Mouse (Mus musculus): ENCODE data around the gene Nudt3. TPM values are rescaled to one million over a fixed set of nuclear protein-coding genes. Genes with fewer than 3 reads are reported as not detected.

Gene Nudt3
- polyA plus RNA-seq, 1 experiment from 2014 or later = 238 TPM

DNA sequence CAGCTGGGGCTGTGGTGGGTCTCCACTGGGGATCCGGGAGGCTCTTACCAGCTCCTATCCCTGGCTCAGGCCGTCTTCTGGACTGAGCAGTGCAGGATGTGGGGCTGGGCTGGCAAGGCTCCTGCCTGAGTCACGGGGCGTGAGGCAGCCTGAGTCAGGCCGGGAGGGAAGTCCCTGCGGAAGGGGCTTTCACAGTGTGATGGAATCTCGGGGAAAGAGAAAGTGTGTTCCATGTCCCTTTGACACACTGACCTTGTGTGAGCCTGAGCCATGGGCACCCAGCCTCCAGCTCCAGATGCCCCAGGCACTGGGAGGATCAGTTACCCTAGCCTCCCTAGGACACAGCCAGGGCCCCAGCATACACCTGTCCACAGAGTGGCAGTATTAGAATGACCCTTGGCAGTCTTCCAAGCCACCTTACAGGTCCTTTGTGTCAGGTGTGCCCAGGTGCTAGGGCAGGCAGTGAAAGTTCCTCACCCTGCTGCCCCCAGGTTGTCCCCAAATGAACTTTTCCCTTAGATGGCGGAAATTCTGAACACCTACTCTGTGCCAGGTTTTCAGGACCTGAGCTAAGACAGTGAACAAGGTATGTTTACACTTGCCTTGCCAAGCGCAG is 75.9 kb downstream of the Nudt3 start:
- Histone ChIP-seq H3K9me3 (no peaks in the 10 kb centered on the region), H3K4me1 (replicated peaks) (peaks cover 13% of the 10 kb centered on the region), H3K9ac (no peak overlapping the region), H3K27me3 (no peaks in the 10 kb centered on the region), H3K4me2 (no peak overlapping the region), H3K27ac (replicated peaks) (no peak overlapping the region), H3K36me3 (no peaks in the 10 kb centered on the region), H3K4me3 (no peak overlapping the region)
- ATAC-seq (ENCODE audit: low read depth) = no peak
- WGBS = 77% methylated on average over 9 of the region's 9 CpGs

DNA sequence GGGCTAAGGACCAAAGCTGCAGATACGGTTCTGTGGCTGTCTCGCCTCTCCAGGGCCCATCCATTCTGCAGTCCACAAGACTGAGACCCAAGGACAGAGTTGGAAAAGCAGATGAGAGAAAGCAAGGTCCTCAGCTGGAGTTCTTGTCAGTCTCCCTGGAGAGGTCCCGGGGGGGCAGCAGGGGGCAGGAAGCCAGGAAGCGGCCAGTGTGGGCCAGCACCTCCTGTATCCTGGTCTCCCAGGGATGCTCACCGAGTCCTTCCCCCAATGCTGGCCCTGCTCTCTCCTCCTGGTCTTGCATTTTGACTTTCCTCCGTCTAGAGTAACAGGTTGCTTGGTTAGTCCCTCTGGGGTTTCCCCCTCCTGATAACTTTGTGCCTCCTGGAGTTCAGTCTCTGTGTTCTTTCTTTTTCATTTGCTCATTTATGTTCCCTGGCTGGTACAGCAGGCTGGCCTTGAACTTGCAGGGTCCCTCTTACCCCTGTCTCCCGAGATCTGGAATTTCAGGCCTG is 76.7 kb downstream of the Nudt3 start:
- H3K9ac ChIP-seq = no peak overlapping the region
- no peak for ATAC-seq (ENCODE audit: low read depth)
- H3K4me2 ChIP-seq = no peak overlapping the region
- no peaks in the 10 kb centered on the region for H3K27me3 ChIP-seq
- no peaks in the 10 kb centered on the region for H3K9me3 ChIP-seq
- peaks cover 13% of the 10 kb centered on the region for H3K4me1 ChIP-seq (replicated peaks)
- H3K4me3 ChIP-seq = no peak overlapping the region
- 65% methylated on average over 7 of the region's 7 CpGs for WGBS
- H3K36me3 ChIP-seq = no peaks in the 10 kb centered on the region
- no peak overlapping the region for H3K27ac ChIP-seq (replicated peaks)

DNA sequence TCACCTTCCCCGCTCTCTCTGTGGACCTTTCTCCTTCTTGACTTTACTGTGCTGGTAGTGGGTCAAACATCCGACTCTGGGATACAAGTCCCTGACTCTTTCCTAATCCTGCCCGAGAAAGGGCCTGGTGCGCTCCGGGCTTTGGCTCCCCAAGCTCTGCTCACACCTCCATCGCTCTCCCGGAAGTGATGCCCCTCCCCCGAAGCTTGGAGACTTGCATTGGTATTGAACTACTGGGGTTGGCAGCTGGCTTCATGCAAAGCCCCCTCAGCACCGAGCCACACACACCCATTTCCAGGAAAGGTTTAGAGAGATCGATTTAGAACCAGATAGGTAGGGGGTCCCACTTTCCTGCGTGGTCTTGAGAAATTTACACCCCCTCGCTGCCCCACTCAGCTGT is 77.3 kb downstream of the Nudt3 start:
- WGBS = 54% methylated on average over 12 of the region's 12 CpGs
- Histone ChIP-seq H3K9me3 (no peaks in the 10 kb centered on the region), H3K27ac (replicated peaks) (no peak overlapping the region), H3K4me2 (no peak overlapping the region), H3K27me3 (no peaks in the 10 kb centered on the region), H3K4me1 (replicated peaks) (peaks cover 13% of the 10 kb centered on the region), H3K4me3 (no peak overlapping the region), H3K9ac (no peak overlapping the region), H3K36me3 (no peaks in the 10 kb centered on the region)
- no peak for ATAC-seq (ENCODE audit: low read depth)

DNA sequence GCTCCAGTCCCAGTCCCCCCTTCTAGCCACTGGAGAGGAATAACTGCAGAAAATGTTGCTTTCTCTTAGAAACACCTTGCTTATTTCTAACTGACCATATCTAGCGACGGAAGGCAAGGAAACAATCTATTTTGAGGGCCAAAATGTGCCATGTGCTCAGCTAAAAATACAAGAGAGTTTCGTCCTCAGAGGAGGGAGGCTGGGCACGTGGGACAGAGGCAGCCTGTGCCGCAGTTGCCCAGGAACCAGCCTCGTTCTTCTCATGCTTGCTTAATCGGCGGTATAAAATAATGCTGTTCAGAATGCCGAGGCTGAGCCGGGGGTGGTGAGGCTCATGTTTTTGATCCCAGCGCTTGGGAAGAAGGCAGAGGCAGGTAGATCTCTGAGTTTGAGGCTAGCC is 78.7 kb downstream of the Nudt3 start:
- 84% methylated on average over 11 of the region's 11 CpGs for WGBS
- H3K9ac ChIP-seq = no peak overlapping the region
- ATAC-seq (ENCODE audit: low read depth) = no peak

DNA sequence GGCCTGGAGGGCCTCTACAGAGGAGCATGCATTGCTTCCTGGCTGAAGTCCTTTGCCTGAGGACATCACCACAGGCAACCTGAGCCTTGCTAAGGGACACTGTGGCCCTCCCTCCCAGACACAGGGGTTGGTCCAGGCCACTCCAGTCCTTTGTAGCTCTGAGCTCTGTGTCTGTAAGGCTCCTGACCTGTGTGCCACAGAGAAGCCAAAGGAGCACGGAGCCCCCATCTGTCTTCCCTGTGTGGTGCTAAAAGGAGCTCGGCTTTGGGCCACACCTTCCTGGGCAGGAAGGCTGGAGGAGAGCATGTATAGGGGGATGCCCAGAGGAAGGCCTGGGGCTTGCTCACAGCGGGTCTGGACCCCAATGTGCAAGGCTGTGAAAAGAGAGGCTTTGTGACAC is 81.3 kb downstream of the Nudt3 start:
- no peak overlapping the region for H3K4me3 ChIP-seq
- ATAC-seq (ENCODE audit: low read depth) = no peak
- no peaks in the 10 kb centered on the region for H3K27me3 ChIP-seq
- H3K9ac ChIP-seq = no peak overlapping the region
- no peak overlapping the region for H3K4me2 ChIP-seq
- H3K36me3 ChIP-seq = no peaks in the 10 kb centered on the region
- no peaks in the 10 kb centered on the region for H3K4me1 ChIP-seq (replicated peaks)
- no peaks in the 10 kb centered on the region for H3K9me3 ChIP-seq
- WGBS = 85% methylated on average over 3 of the region's 3 CpGs
- no peak overlapping the region for H3K27ac ChIP-seq (replicated peaks)

More for the DNA sequence above, 78.7 kb downstream of the Nudt3 start:
- no peak overlapping the region for H3K4me2 ChIP-seq
- H3K36me3 ChIP-seq = no peaks in the 10 kb centered on the region
- peaks cover 11% of the 10 kb centered on the region for H3K4me1 ChIP-seq (replicated peaks)
- H3K27ac ChIP-seq (replicated peaks) = no peak overlapping the region
- no peak overlapping the region for H3K4me3 ChIP-seq
- H3K9me3 ChIP-seq = no peaks in the 10 kb centered on the region
- H3K27me3 ChIP-seq = no peaks in the 10 kb centered on the region

DNA sequence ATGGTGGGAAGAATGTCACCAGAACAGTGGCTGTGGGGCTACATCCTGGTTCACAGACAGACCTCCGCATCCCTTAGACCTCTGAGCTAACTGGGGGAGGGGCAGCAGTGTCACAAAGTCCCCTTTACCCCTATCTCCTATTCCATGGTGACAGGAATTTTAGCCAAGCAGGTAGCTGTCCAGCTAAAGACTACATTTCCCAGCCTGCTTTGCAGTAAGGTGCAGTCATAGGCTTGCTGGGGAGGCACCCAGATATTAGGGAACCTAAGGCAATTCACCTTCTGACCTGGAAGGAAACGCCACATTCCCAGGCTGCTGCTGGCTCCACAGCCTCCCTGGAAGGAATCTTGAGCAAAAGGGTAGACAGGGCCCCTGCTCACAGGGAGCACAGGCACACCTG is 82.0 kb downstream of the Nudt3 start:
- Histone ChIP-seq H3K4me2 (no peak overlapping the region), H3K4me3 (no peak overlapping the region), H3K27me3 (no peaks in the 10 kb centered on the region), H3K9me3 (no peaks in the 10 kb centered on the region), H3K36me3 (no peaks in the 10 kb centered on the region), H3K9ac (no peak overlapping the region), H3K4me1 (replicated peaks) (no peaks in the 10 kb centered on the region), H3K27ac (replicated peaks) (no peak overlapping the region)
- 84% methylated on average over 2 of the region's 2 CpGs for WGBS
- no peak for ATAC-seq (ENCODE audit: low read depth)

DNA sequence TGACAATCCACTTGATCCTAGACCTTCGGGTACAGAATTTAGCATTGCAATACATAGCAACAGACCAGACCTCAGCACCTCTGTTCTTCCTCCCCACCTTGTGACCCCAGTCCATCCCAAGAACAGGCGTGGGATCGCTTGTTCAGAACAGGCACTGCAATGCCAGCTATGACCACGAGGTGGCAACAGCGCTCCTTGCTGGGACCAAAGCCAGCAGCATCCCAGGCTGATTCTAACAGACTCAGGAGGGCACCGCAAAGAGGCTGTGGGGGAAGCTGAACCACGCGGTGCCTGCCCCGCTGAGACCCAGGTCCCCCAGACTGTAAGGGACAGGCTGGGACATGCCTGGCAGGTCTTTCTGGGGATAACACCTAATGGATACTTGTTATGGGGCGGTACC is 88.6 kb downstream of the Nudt3 start:
- Histone ChIP-seq H3K36me3 (no peaks in the 10 kb centered on the region), H3K4me2 (no peak overlapping the region), H3K27me3 (no peaks in the 10 kb centered on the region), H3K9ac (no peak overlapping the region), H3K4me3 (no peak overlapping the region), H3K9me3 (no peaks in the 10 kb centered on the region), H3K27ac (replicated peaks) (no peak overlapping the region), H3K4me1 (replicated peaks) (peaks cover 3% of the 10 kb centered on the region; the same call in 1 of the 2 replicates)
- peak; percentile 78 for ATAC-seq (ENCODE audit: low read depth)
- WGBS = 3% methylated on average over 10 of the region's 10 CpGs

DNA sequence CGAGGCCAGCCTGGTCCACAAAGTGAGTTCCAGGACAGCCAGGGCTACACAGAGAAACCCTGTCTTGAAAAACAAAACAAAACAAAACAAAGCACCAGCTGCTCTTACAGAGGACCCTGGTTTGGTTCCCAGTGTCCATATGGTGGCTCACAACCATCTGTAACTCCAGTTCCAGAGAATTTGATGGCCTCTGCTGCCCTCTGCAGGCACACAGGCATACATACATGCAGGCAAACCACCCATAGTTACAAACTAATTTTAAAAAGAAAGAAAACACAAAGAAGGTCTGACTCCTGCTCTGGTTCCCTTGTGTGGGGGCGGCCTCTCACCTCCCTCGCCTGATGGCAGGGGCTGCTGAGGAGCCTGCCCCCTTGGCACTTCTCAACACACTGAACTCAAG is 89.9 kb downstream of the Nudt3 start:
- Histone ChIP-seq H3K27me3 (no peaks in the 10 kb centered on the region), H3K4me2 (no peak overlapping the region), H3K4me3 (no peak overlapping the region), H3K9me3 (no peaks in the 10 kb centered on the region), H3K9ac (no peak overlapping the region), H3K4me1 (replicated peaks) (peaks cover 3% of the 10 kb centered on the region; the same call in 1 of the 2 replicates), H3K36me3 (no peaks in the 10 kb centered on the region), H3K27ac (replicated peaks) (no peak overlapping the region)
- no peak for ATAC-seq (ENCODE audit: low read depth)
- 84% methylated on average over 3 of the region's 3 CpGs for WGBS

DNA sequence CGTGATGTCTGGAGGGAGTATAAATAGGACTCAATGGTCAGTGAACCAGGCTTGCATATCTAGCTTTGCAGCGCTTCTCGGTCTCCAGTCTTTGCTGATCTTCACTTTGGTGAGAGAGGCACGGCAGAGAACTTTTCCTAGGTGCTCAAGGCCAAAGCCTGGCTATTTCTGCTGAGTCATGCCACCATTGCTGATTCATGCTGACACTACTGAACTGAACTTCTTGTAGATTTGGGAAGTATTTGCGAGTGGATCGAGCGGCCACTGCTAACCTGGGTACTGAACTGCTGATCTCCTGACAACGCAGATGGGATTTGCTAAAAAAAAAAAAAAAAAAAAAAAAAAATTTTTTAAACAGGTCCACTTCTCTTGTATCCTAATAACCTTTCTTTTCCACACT is 91.2 kb downstream of the Nudt3 start:
- 90% methylated on average over 8 of the region's 8 CpGs for WGBS
- no peak overlapping the region for H3K4me3 ChIP-seq
- no peaks in the 10 kb centered on the region for H3K27me3 ChIP-seq
- H3K36me3 ChIP-seq = no peaks in the 10 kb centered on the region
- peaks cover 3% of the 10 kb centered on the region; the same call in 1 of the 2 replicates for H3K4me1 ChIP-seq (replicated peaks)
- no peak overlapping the region for H3K4me2 ChIP-seq
- H3K27ac ChIP-seq (replicated peaks) = no peak overlapping the region
- no peak overlapping the region for H3K9ac ChIP-seq
- no peak for ATAC-seq (ENCODE audit: low read depth)
- H3K9me3 ChIP-seq = no peaks in the 10 kb centered on the region

Other genes starting within 250 kb of the Nudt3 start
- gene Grm4, start 102.1 kb downstream of the Nudt3 start, polyA plus RNA-seq (2015; fragmentation: Nextera tagmentation; extraction: Ambion mirVana) = 3.5 and 4.3 TPM in 2 replicates
- gene Hmga1, start 67.0 kb downstream of the Nudt3 start, polyA plus RNA-seq (2015; fragmentation: Nextera tagmentation; extraction: Ambion mirVana) = 121 and 127 TPM in 2 replicates
- 41.3 and 46.0 TPM in 2 replicates for gene AI413582, start 57.7 kb downstream of the Nudt3 start, polyA plus RNA-seq (2015; fragmentation: Nextera tagmentation; extraction: Ambion mirVana)
- not detected in 2 replicates for gene RPS10-NUDT3, start 11.7 kb upstream of the Nudt3 start, polyA plus RNA-seq (2015; fragmentation: Nextera tagmentation; extraction: Ambion mirVana)
- gene Rps10, start 13.2 kb upstream of the Nudt3 start, polyA plus RNA-seq (2015; fragmentation: Nextera tagmentation; extraction: Ambion mirVana) = 578 and 594 TPM in 2 replicates
- 29.6 and 32.1 TPM in 2 replicates for gene Pacsin1, start 32.0 kb upstream of the Nudt3 start, polyA plus RNA-seq (2015; fragmentation: Nextera tagmentation; extraction: Ambion mirVana)
- 0.56 and 0.68 TPM in 2 replicates for gene Spdef, start 105.5 kb upstream of the Nudt3 start, polyA plus RNA-seq (2015; fragmentation: Nextera tagmentation; extraction: Ambion mirVana)
- gene D17Wsu92e, start 197.2 kb upstream of the Nudt3 start, polyA plus RNA-seq (2015; fragmentation: Nextera tagmentation; extraction: Ambion mirVana) = 9.2 and 10.0 TPM in 2 replicates
- gene Snrpc, start 214.7 kb upstream of the Nudt3 start, polyA plus RNA-seq (2015; fragmentation: Nextera tagmentation; extraction: Ambion mirVana) = 257 and 271 TPM in 2 replicates
- gene Uhrf1bp1, start 232.9 kb upstream of the Nudt3 start, polyA plus RNA-seq (2015; fragmentation: Nextera tagmentation; extraction: Ambion mirVana) = 5.1 and 6.0 TPM in 2 replicates

Data from neural tube, embryonic 13.5 days (tissue).